Mouse (Mus musculus): ENCODE results near the gene Krt25.

GRCm38 (mm10) chr11:99319127-99319526, 3.6 kb downstream of the Krt25 start:
- TF ChIP-seq CTCF (IDR thresholded peaks at IDR 0.05; ENCODE audit: control insufficient read depth, insufficient read depth, insufficient replicate concordance, low read depth, low read length) = no peak
- no peak for TF ChIP-seq POLR2A (IDR thresholded peaks at IDR 0.05; ENCODE audit: control insufficient read depth, low read depth, low read length)

Measured in testis, adult 2 months (tissue).